Mouse (Mus musculus) mouse embryonic stem cell (cell line): ENCODE results near the gene Rabggtb.

ENCODE experiments used
- in situ Hi-C, 2 experiments: fragments of 300-500 bp; cut with MboI; formaldehyde crosslinking; loops; 1 replicate in 1 of 2; 3 replicates in 1 of 2; pipeline ENCODE4 v1.14.3; 2019 to 2020; ENCODE audit warnings: low sequenced_read_pairs in 2 of 2, low pct_unique_long_range_greater_than_20kb in 1 of 2, mixed read lengths in 1 of 2; ENCODE audit not compliant: unreplicated experiment in 1 of 2

Gene Rabggtb

DNA sequence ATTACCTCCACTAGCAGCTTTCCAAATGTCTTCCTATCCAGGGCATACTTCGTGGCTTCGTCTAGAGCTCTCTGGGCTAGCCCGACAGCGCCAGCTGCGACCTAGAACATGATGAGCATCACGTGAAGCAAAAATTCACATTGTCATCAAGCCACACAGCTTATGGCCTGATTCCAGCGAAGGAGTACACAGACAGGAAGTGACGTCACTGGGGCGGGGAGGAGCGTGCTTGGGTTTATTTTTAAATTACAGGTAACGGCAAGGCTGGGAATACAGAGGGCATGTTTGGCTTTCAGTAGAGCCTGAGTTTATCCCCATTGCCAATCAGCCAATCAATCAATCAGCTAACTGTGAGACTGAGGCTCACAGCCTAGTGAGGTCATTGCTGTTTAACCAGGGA lies 16.7 kb upstream of the Rabggtb start:
- in situ Hi-C loops = no loop called here

GRCm38 (mm10) chr3:153926333-153926732 lies 13.5 kb upstream of the Rabggtb start:
- in situ Hi-C loops = no loop called here

DNA sequence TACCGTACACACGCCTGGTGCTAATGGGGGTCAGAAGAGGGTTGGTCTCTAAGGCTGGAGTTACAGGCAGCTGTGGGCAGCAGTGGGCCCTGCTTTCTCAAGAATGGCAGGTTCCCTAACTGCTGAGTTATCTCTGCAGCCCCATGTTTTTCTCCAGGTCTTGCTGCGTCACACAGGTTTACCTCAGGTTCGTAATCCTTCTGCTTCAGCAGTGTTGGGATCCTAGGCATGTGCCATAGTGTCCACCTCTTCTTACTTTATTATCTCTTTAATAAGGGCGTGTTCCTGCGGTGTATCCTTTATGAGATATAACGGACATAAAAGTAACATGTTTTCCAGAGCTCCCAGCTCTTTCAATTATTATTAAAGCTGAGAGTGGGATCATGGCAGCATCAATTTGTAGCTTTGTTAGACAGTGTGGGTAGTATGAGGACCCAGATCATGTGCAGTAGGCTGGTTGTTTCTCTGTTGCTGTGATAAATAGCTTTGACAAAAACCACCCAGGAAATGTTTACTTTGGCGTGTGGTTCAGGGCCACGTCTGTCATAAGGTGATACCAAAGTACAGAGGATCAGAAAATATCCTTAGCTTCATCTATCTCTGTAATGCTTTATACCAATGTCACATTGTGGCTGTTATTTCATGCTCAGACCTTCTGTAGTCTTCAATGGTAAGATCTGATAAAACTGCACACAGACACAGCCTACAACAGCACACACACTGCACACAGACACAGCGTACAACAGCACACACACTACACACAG lies 8.5 kb upstream of the Rabggtb start:
- in situ Hi-C loops = no loop called here

- in situ Hi-C loops = no loop called here
Measured at GRCm38 (mm10) chr3:153917200-153917599, 4.4 kb upstream of the Rabggtb start.

DNA sequence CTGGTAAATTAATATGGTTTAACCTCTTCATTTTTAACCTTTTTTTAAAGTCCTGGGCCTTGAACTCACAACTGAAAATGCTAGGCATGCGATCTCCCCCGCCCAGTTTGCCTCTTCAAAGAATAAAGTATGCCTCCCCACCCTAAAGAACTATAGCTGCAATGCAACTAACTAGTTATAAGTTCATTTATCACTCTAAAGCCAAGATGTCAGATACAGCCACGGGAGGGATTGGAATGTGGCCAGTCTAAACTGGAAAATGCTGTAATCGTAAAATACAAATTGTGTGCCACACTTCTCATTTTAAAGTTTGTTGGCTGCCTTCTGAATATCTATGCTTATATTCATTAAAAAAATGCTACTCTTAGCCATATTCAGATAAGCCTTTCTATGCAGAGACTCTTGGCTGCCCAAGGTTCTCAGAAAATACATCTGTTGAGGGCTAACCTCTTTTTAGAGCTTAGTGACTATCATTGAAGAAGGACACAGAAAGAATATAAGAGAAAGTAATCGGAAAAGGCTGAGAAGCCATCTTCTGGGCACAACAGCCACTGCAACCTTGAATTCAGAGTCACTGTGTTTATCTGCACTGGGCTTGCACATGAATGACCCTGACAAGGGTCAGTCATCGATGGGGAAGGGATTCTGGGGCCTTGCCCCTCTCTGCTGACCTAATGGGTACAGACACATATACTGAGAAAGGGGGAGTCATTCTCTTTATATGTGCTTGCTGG lies 868 bp upstream of the Rabggtb start:
- in situ Hi-C loops = no loop called here

GRCm38 (mm10) chr3:153911882-153912440 lies 848 bp downstream of the Rabggtb start:
- in situ Hi-C loops = no loop called here

GRCm38 (mm10) chr3:153911197-153911881 lies 1.5 kb downstream of the Rabggtb start:
- in situ Hi-C loops = no loop called here

- in situ Hi-C loops = no loop called here
Measured at GRCm38 (mm10) chr3:153910489-153910888, 2.3 kb downstream of the Rabggtb start.

DNA sequence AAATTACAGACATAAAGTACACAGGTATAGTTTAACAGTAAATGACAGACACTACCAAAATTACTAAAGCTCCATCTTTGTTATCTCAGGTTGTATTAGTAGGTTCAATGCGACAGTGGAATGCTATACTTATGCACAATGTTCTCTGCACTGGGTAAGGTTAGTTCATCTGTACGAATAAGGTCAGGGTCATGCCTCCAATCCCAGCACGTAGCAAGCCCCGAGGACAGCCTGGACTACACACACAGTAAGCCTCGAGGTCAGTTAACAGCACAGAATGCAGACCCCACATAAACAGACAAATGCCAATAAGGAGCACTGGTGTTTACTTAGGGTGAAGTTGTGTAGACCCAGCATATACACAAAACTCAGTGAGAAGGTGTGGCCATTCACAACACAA lies 3.9 kb downstream of the Rabggtb start:
- in situ Hi-C loops = no loop called here

DNA sequence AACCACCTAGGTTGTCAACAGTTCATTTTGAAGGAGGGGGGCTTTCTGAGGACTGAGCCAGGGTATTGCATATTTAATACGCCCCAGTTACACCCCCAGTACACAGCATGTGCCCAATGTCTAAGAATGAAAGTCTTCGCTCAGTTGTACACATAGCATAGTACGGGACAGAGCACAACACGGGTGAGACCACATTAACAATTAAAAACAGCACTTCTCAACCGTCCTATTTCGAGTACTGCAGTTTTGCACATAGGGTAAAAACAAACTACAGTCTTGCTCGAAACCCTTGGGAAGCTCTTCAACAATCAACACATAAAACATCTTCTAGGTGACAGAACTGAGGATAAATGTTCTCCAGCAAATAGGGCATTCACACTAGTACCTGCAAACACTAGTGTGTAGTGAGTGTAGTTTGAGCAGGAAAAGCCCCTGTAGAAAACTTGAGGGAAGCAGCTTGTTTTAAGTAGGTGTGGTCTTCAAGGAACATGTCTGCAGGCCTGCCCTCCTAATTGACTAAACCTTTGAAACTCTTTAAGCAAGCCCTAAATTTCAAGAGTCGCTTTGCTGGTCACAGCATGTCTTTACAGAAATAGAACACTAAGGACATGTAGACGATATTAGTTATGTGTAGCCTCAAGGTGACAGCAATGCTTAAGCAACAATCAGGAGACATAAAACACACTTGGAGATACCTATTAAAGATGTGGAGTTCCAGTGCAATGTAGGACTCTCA lies 6.5 kb downstream of the Rabggtb start, which contains the start of gene Msh4:
Msh4 (minus strand) TSS at position 3 of the 736 bp plus-strand sequence.
- in situ Hi-C loops = no loop called here

DNA sequence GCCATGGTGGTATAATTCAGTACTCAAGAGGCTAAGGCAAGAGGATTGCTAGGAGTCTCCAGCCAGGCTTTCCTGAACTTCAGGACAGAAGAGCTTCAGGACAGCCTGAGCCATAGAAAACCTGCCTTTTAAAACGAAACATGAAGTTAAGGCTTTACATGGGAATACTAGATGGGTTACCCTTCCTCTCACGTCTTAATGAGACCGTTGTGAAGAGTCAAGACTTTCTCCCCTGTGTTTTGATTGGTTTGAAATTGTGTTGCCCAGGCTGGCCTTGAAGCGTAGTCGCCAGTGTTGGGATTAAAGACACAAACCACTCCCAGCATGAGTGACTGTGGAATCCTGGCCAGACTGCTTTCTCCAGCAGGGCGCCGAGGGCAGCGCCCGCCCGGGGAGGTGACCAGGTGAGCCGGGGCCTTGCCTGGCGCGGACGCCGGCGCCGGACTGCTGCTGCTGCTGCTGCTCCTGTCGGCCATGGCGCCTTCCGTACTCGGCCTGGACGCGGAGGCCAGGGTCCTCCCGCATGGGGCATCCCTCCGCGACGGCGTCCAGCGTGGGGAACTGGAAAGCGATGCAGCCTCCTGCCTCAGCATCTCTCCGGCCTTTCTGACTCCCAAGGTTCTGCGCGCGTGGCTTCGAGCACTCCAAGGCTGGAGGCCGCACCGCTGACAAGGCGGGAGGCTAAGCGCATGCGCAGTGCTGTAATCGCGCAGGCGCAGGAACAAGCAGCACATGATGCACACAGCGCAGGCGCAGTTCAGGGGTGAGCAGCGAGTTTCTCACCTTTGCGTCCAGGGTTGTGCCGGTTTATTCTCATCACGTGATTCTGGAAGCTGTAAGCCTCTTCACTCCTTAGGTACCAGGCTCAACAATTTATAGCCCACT lies 7.3 kb downstream of the Rabggtb start:
- in situ Hi-C loops = no loop called here

DNA sequence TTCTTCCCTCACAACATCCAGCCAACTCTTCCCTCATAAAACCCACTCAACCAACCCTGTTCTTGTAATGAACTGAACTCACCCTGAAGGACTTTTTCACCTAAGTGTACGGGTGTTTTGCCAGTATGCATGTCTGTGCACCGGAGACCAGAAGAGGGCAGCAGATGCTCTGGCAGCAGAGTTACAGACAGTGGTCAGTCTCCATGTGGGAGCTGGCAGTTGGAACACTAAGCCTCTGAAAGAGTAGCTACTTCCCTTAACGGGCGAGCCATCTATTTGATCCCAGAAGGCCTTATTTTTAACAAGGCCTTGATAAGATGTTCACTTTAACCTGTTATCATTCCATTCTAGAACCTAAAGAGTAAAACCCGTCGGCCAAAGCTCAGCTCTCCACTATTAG lies 8.2 kb downstream of the Rabggtb start:
- in situ Hi-C loops = no loop called here

DNA sequence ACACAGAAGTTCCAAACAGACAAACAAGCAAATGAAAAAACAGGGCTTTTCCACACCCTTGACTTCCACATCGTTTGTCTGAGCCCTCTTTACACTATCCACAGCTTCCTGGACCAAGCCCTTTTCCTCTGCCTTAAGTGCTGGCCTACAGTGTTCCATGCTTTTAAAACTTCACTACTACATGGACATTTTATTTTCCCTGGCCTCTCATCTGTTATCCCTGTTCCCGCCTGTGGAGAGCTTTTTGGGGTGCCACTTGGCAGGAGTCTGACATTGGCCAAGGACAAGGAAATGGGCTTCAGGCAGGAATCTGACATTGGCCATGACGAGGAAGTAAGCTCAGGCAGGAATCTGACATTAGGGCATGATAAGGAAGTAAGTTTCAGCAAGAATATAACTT lies 10.2 kb downstream of the Rabggtb start:
- in situ Hi-C loops = no loop called here

- in situ Hi-C loops = no loop called here
Measured at GRCm38 (mm10) chr3:153901904-153902303, 10.9 kb downstream of the Rabggtb start.

DNA sequence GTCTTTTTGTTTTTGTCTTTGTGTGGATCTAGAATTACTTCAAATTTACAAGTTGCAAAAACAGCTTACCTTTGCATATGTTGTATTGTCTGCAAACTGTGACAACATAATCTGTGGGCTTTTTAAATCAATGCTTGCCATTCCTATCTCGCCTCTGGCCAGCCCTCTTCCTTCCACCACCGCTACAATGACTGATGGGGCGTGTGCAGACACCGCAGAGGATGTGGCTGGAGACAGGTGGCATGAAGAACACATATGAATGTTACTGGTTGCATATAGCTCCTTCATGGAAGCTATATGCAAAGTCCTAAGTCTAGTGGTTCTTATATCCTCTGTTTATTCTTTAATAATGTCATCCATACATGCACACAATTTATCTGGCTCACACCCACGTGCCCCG lies 15.6 kb downstream of the Rabggtb start:
- in situ Hi-C loops = no loop called here

GRCm38 (mm10) chr3:153895454-153895853 lies 17.4 kb downstream of the Rabggtb start:
- in situ Hi-C loops = no loop called here

DNA sequence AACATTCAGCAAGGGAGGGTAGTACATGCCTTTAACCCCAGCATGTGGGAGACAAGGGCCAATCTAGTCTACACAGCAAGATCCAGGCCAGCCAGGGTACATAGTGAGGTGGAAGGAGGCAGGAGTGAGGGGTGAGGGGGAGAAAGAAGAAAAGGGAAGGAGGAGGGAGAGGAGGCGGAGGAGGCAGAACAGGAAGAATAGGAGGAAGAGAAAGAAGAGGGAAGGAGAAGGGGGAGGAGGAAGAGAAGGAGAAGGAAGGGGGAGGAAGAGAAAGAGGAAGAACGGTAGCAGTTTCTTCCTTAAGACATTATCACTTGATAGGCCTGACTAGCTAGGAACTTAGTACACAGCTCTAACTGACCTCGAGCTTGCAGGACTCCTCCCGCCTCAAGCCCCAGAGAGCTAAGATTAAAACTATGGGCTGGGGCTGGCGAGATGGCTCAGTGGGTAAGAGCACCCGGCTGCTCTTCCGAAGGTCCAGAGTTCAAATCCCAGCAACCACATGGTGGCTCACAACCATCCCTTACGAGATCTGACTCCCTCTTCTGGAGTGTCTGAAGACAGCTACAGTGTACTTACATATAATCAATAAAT lies 23.5 kb downstream of the Rabggtb start:
- in situ Hi-C loops = no loop called here
